Mouse (Mus musculus) stomach, adult 2 months (tissue): ENCODE results near the gene Frat2. TPM values are rescaled to one million over a fixed set of nuclear protein-coding genes. Genes with fewer than 3 reads are reported as not detected.

Experiments
- polyA plus RNA-seq: library from polyadenylated mRNA; depleted of rRNA; stranded (reverse); fragments of >200 nt; gene quantifications from 2 replicates; pipeline ENCODE4 v1.2.3, GENCODE M21; 2012; rRNA removed

Frat2 gene
- 3.4 and 5.8 TPM in 2 replicates for polyA plus RNA-seq

DNA sequence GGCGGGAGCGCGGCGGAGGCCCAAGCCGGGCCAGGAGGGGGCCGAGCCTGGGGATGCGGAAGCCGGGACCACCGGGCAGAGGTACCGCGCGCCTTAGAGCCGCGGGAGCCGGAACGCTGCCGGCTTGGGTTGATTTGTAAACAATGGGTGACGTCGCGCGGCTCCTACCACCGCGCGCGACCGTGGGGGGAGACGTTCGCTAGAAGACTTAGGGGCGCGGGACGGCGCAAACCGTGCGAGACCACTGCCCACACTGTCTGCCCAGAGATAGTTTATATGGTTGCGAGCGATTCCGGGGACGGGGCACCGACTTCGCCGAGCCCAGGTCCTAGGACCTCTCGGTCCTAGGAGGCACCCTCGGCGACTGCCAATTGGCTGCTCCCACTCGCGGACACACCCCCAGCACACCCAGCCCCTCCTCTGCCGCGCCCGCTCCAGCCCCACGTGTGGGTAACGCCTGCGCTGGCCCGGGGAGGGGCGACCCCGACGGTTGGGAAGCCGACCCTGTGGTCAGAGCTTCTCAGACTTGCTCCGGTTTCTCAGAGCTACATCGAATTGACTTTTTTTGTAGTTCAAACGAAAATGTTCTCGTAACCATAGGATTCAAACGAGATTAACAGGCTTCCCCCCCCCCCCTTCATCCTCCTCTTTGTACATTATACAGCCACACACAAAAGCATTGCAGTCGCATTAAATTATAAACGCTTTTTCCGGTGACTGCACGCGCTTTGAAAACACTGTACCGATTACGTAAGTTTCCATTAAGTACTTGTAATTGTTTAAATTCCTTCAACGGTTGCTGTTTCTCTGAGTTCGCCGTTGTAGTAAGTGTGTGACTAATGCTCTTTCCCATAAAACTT, at the start of gene Frat2:
Gene Frat2, minus strand, starts transcription at position 141 of the 860 bp plus-strand sequence.

DNA sequence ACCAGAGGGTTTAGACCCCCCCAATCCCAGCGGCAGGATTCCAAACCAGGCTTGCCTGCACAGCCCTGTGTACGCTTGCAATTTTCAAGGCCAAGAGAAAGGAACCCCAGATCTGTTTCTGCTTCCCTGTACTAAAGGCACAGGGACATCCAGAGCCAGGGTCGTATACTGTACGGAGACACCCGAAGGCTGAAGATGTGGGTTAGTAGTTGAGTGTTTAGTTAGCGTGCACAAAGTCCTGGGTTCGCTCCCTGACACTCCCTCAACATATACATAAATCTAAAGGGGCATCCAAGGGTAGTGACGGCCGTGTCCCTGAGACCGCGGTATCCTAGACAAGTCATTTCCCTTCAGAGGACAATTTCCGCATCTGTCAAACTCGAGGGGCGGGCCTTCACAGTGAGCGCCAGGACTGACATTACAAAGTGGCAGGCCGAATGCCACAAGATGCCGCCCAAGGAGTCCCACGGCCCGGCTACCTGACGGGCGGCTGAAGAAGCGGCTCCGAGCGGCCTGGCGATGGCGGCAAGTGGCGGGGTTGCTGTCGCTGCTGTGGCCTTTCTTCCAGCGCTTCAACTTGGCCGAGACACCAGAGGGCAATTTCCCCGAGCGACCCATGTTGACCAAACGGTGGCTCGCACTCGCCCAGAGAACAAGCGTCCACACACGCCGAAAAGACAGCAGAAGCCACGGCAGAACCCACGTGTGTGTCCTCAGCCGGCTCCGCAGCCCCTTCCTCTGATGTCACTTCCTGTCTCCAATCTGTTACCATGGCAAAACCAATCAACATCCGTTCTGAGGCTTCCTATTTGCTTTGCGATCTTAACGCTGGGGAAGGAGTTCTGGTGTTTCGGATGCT, 47.8 kb upstream of the Frat2 start, which contains the start of gene Rrp12:
Gene Rrp12, minus strand, starts transcription at position 714 of the 859 bp plus-strand sequence.

DNA sequence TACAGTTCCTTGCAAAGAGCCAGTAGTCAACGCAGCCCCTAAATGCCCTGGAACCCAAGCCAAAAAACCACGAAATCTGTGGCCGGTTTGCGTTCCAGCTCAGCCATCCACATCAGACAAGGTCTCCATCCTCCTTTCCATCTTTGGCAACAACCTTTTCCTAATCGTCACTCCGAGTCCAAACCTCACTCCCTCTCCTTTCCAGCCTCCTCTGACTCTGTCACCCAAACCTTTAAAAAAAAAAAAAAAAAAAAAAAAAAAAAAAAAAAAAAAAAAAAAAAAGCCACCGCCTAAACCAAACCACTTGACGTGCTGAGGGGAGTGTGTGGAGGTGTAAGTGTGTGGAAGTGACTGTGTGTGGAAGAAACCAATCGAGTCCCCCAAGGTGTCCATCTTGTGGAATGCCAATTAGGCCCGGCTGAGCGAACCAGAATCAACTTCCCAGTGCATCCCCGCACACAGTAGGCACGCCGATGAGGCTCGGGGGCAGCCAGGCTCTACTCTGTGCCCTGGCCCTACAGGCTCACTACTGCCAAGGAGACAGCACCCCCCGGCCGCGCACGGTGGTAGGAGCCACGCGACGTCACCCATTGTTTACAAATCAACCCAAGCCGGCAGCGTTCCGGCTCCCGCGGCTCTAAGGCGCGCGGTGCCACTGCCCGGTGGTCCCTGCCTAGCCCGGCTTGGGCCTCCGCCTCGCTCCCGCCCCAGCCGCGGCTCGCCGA, 18.4 kb downstream of the Frat2 start, which contains the start of gene Frat1:
Gene Frat1, plus strand, starts transcription at position 590 of the 725 bp plus-strand sequence.

DNA sequence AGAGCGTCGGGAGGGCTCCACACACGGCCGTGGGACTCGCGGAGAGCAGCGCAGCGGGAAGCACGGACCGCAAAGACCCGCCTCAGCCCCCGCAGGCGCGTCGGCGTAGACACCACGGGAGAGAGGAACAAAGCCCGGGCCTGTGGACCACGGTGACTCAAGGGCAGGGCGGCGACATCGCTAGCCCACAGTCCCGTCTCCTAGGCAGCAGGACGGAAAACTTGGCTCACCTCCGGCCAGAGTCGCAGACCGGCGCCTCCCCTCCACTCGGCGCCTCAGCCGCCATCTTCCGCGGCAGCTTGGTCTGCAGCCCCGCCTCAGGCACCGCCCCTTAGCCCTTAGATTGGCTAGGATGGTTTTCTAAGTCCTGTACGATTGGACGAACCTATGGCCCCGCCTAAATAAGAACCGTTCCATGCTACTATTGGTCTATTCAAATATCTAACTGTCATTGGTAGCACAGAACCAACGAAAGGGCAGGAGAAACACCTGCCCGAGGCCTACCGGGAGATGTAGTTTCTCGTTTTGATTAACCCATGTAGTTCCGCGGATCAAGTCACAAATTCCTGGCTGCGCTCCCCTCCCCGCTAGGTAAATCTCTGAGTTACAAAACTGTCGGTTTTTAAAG, 46.1 kb downstream of the Frat2 start, which contains the start of gene Arhgap19:
Gene Arhgap19, minus strand, starts transcription at position 306 of the 628 bp plus-strand sequence.

Other genes with a start within 250 kb of the Frat2 start
- 0.18 and 0.56 TPM in 2 replicates for gene Slit1, start 104.5 kb downstream of the Frat2 start, polyA plus RNA-seq
- 0.30 and 0.45 TPM in 2 replicates for gene Arhgap19, start 46.1 kb downstream of the Frat2 start, polyA plus RNA-seq
- gene Frat1, start 18.2 kb downstream of the Frat2 start, polyA plus RNA-seq = 3.8 and 5.9 TPM in 2 replicates
- gene Rrp12, start 48.0 kb upstream of the Frat2 start, polyA plus RNA-seq = 1.9 and 2.7 TPM in 2 replicates
- 105 and 148 TPM in 2 replicates for gene Pgam1, start 63.8 kb upstream of the Frat2 start, polyA plus RNA-seq
- 2.5 and 3.4 TPM in 2 replicates for gene Exosc1, start 85.3 kb upstream of the Frat2 start, polyA plus RNA-seq
- 29.1 and 32.4 TPM in 2 replicates for gene Zdhhc16, start 85.3 kb upstream of the Frat2 start, polyA plus RNA-seq
- gene Mms19, start 133.0 kb upstream of the Frat2 start, polyA plus RNA-seq = 19.0 and 22.6 TPM in 2 replicates
- gene Ubtd1, start 133.6 kb upstream of the Frat2 start, polyA plus RNA-seq = 15.6 and 23.6 TPM in 2 replicates
- gene Ankrd2, start 187.9 kb upstream of the Frat2 start, polyA plus RNA-seq = 0.09 TPM in 1 of 2 replicates, not detected in the other
- 0.39 and 0.90 TPM in 2 replicates for gene Hoga1, start 197.5 kb upstream of the Frat2 start, polyA plus RNA-seq
- gene 4933411K16Rik, start 204.1 kb upstream of the Frat2 start, polyA plus RNA-seq = not detected in 2 replicates
- 2.2 and 2.4 TPM in 2 replicates for gene Morn4, start 238.2 kb upstream of the Frat2 start, polyA plus RNA-seq
- 13.3 and 18.7 TPM in 2 replicates for gene Pi4k2a, start 242.3 kb upstream of the Frat2 start, polyA plus RNA-seq